Mouse (Mus musculus) Muller cell, postnatal 12 days (primary cell): Measurements from ENCODE around the gene Ppp1r26.
"Not testable (repeated sequence)": the region's sequence is repeated elsewhere in the genome, so short reads cannot be mapped to it uniquely, and the experiment has no call there.

ENCODE experiments used
- DNase-seq: peaks from one replicate; pipeline ENCODE4 v3.0.0-alpha.2; 2015; ENCODE audit errors: inconsistent ontology term

Gene Ppp1r26

DNA sequence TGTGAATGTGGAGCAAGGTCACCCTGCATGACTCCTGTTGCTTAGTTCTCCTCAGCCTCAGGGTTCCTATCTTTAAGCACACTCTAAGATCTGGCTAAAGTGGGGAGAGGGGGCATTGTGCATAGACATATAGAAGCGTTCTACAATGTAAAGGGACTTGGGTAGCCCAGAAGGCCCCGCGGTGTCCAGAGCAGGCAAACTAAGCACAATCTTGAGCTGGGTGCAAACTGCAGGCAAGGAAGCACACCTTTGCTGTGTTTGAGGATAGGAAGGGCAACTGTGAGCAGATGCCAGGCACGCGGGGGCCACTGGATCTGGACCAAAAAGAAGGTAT, 452 bp upstream of the Ppp1r26 start:
- no peak for DNase-seq

GRCm38 (mm10) chr2:28447315-28447670, 693 bp downstream of the Ppp1r26 start:
- no peak for DNase-seq

DNA sequence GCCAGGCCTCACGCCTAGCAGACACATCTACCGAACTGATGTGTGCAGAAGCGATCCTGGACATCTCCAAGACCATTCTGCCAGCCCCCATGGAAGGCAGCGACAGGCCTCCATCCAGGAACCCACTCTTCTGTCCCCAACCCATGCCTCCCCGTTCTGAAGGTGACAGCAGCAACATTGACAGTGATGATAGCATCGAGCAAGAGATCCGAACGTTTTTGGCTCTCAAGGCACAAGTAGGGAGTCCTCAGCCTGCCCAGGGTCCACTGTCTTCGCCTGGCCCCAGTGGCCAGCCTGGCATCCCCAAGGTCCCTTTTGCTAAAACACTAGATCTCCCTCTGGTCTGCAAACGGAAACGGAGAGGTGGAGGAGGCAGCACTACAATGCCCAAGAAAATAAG, 5.1 kb downstream of the Ppp1r26 start:
- no peak for DNase-seq

DNA sequence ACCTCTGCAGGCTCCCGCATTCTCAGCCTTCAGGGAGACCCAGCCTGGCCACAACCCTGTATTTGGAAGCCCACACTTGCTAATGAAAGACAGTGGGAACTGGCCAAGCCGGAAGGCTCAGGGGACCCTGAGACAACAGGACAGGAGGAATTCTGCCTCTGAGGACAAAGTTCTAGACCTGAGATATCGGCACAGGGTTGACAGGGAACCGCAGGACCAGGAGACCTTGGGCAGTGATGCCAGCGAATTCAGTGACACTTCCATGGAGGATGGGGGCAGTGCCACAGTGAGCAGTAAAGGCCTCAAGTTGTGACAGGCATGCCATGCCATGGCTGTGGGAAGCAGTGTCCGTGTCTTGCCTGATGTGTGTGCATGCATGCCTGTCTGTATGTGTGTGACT, 6.9 kb downstream of the Ppp1r26 start:
- DNase-seq = no peak

DNA sequence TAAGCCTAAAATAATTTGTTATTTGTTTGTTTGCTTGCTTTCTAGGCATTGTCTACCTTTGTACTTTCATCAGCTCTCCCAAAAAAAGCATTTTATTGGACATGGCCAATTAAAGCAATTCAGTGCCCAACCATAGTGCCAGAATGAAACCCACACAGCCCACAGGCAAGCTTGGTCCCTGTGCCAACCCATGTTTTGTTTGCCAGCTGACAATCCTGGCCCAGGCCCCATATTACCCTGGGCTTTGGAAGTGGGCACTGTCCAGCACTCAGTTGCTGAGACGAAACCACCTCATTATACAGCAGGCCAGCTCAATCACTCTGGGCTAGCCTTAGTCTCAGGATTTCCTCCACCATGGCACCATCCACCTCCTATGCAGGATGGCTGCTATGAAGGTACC, 10.0 kb downstream of the Ppp1r26 start:
- DNase-seq = peak; percentile 32

DNA sequence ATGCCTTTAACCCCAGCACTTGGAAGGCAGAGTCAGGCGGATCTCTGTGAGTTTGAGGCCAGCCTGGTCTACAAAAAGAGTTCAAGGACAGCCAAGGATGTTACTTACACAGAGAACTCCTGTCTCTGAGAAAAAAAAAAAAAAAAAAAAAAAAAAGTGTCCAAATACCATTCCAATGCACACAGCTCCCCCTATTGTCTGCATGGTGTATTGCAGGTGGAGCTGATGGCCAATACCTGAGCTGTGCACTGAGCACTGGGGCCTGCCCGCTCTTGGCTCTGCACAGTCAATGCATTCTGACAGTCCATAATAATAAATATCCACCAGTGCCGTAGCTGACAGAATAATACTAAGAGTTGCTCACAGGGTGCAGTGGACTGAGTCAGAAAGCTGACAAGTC, 17.3 kb downstream of the Ppp1r26 start:
- no peak for DNase-seq

DNA sequence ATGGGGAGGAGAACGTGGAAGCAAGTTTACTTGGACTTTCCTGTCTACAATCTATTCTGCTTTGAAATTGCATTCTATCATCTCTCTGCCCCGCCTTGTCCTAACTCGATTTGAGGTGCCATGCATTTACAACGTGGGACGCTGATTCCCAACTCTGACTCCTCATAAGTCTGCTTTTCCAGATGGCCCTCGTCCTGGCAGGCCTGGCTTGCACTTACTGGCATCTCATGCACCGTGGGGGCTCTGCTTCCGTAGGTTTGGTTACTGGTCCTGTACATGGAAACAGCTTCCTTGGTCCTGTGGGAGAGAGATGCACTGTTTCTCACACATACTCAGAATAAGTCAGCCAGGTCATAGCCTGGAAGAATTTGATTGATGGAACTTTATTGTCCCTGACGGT, 18.3 kb downstream of the Ppp1r26 start:
- DNase-seq = no peak

- peak; percentile 64 for DNase-seq
These were observed 19.4 kb downstream of the Ppp1r26 start, which contains the start of gene 1700007K13Rik for GRCm38 (mm10) chr2:28465836-28466518. TSS of gene 1700007K13Rik (minus strand) at chr2:28466332.

DNA sequence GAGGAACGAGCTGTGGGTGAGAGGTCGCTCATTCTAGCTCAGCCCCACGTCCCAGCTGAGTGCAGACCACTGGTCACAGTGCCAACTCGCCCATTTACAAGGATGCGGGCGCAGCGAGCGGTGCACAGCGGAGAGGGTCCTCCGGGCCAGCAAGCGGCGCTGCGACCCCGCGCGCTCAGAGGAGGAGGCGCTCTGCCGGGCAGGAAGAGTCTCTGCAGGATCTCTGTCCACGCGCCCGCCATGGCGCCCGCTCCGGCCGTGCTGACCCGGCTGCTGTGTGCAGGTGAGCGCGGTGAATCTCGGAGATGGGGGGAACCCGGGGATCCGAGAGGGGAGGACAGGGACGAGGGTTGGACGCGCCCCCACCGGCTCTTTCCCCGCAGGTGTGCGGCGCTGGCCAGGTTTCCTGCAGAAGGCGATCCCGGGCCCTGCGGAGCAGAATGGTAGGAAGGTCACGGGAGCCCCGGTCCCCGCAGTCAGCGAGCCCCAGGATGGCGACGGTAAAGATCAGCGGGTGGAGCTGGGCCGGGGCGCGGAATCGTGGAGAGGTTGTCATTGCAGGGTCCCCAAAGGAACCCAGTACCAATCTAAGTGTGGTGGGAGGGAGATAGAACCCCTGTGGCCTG, 21.4 kb downstream of the Ppp1r26 start, which contains the start of gene Mrps2:
Gene Mrps2, plus strand, starts transcription at position 207 of the 626 bp plus-strand sequence.
- DNase-seq = peak; percentile 88

DNA sequence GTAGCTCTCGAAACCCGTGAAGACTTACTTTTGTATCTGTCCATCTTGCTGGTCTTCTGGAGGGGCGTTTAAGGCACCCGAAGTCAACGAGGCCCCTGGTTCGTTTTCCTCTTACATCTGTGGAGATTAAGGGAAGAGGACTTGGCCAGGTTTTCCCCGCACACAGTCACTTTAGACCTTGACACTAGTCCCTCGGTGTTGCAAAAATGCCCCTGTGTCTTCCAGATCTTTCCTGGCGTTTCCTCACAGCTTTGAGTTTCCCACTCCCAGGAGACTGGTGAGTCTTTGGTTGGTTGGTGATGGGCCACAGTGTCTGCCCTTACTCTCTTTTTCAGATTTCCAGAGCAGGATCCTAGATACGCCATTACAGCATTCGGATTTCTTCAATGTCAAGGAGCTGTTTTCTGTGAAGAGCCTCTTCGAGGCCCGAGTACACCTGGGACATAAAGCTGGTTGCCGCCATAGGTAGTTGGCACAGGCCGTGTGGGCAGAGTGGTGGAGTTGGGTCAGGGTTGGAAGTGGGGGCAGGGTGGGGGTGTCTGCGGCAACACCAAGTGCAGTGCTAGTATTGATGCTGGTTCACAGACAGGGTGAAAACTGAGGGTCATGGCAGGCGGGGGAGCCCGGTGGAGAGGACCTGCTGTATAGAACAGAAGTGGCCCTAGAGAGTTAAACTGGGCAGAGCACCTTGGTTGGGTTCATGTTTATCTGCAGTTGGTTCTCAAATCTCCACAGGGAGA, 22.1 kb downstream of the Ppp1r26 start:
- peak; percentile 9 for DNase-seq

DNA sequence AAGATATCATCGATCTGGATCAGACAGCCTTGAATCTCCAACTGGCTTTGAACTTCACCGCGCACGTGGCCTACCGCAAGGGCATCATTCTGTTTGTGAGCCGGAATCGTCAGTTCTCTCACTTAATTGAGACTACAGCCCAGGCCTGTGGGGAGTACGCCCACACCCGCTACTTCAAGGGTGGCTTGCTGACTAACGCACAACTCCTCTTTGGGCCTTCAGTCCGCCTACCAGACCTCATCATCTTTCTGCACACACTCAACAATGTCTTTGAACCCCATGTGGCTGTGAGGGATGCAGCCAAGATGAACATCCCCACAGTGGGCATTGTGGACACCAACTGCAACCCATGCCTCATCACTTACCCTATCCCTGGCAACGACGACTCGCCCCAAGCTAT, 22.9 kb downstream of the Ppp1r26 start:
- no peak for DNase-seq

DNA sequence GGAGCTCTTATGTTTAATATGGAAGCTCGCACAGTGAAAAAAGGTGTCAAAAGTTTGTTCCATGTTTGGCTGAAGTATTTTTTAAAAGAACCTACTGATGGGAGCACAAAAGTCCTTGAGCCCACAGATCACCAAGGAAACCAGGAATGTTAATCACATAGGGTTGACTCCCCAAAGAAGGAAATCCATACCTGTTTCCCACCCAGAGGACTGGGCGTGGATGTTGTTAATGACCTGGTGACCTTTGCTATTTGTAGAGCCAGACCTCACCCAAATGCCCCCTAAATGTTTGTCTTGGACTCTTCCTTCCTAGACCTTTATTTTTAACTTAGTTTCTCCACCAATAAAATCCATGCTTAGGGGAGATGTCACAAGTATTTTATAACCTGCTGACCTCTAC, 24.0 kb downstream of the Ppp1r26 start:
- no peak for DNase-seq

- DNase-seq = not testable (repeated sequence)
These were observed 25.4 kb downstream of the Ppp1r26 start for GRCm38 (mm10) chr2:28472011-28472410.

- not testable (repeated sequence) for DNase-seq
These were observed 31.4 kb downstream of the Ppp1r26 start for GRCm38 (mm10) chr2:28477993-28478392.

DNA sequence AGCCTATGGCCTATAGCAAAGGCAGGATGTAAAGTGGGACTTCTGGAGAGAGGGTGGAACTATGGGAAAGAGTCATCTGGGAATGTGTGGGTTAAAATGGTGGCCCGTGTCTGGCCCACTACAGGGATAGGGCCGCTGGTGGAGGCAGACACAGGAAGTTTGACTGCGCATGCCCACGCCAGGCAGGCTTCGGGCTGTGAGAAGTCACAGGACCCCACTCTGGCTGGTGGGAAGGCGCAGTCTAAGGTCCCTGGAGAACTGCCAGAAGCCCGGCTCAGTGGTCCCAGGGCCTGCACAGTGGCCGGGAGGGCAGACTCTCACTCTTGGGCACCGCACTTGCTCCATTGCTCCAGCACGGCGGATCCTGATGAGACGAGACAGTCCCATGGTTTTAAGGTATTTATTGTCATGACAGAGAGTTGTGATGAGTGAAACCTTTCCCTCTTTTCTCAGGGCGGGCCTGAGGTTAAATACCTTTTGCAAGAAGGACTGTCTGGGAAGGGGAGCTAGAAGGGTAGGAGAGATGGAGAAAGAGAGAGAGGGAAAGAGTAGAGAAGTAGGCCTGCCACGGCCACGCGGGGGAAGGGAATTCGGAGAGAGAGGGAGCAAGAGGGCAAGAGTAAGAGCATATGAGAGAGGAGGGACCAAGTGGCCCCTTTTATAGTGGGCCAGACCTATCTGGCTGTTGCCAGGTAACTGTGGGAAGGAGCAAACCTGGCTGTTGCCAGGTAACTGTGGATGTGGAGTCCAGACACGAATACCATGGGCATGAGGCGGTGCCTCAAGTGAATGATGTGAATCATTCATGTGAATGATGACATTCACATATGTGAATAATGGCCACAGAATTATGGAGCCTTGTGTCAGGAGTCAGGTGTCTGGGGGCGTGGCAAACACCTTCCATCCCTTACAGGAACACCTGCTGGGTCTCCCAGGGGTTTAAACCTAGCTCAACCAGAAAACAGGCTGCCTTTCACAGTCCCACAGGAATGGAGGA, 32.9 kb downstream of the Ppp1r26 start:
- DNase-seq = no peak

GRCm38 (mm10) chr2:28483861-28484260, 37.3 kb downstream of the Ppp1r26 start:
- no peak for DNase-seq

- peak; percentile 36 for DNase-seq
These were observed 47.9 kb downstream of the Ppp1r26 start for GRCm38 (mm10) chr2:28494521-28494920.

DNA sequence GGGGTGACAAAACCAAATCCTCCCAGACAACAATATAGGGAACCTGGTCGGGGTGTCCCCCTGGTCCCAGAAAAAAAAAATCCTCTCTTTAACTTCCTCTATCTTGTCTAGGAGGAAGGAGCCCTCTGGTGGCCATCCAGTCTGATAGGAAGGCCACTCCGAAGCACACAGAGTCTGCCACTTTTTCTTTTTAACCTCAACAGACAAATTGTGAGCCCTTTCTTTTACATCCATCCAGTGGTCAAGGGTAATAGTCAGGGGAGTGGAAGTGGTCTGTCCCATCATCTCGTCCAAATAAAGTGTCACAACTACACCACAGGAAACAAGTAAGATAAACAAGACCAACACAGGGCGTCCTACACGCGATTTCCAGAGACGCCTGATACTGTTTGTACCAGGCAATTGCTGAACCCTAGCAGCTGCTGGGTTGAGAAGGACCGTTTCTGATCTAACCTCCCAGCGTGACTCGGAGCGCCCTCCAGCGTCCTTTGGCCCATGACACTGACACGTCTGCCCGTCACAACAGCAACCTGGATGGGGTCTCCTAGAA, 48.7 kb downstream of the Ppp1r26 start:
- DNase-seq = no peak

- DNase-seq = no peak
These were observed 49.4 kb downstream of the Ppp1r26 start for GRCm38 (mm10) chr2:28495801-28496595.

DNA sequence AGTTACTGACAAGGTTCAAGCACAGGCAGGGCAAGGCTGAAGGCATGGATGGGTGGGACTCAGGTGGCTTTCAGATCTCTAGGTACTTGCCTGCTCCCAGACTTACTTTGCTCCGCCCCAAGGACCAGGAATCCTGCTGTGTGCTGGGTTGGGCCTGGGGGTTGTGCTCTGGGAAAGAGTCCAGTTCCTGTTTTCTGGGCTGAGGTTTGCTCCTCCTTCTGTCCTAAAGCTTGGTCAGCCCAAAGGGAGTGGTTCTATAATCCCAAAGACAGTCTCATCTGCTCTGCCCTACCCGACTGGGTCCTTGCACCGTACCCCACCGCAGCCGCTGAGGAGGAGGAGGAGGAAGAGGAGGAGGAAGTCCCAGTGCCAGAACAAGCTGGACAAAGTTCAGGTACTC, 50.1 kb downstream of the Ppp1r26 start, which contains the start of gene Gbgt1:
Gene Gbgt1, plus strand, starts transcription at position 221 of the 400 bp plus-strand sequence.
- DNase-seq = no peak
